Mouse (Mus musculus) MEL (cell line): ENCODE results near the gene Iqch.

ENCODE experiments used
- CTCF ChIP-seq, 3 experiments: IDR thresholded peaks in 2 of 3; conservative IDR thresholded peaks in 1 of 3; 2 replicates each; pipeline ENCODE4 v1.5.1; 2011 to 2012; ENCODE audit warnings: low read length in 3 of 3, low read depth in 2 of 3, mild to moderate bottlenecking in 2 of 3, improper control_type of control experiment in 1 of 3, inconsistent platforms in 1 of 3, mixed read lengths in 1 of 3, moderate library complexity in 1 of 3; ENCODE audit not compliant: control insufficient read depth in 1 of 3, insufficient read depth in 1 of 3, poor library complexity in 1 of 3, severe bottlenecking in 1 of 3
- EP300 ChIP-seq, 2 experiments: IDR thresholded peaks; 2 replicates each; pipeline ENCODE4 v1.6.1; 2011; ENCODE audit warnings: improper control_type of control experiment in 2 of 2, low read length in 2 of 2, low read depth in 1 of 2, mild to moderate bottlenecking in 1 of 2
- GABPA ChIP-seq: IDR thresholded peaks from 2 replicates; pipeline ENCODE4 v1.6.1; 2012; ENCODE audit warnings: low read depth, mild to moderate bottlenecking, inconsistent platforms, low read length, improper control_type of control experiment, moderate library complexity
- GATA1 ChIP-seq: IDR thresholded peaks from 2 replicates; pipeline ENCODE4 v1.6.1; 2011; ENCODE audit warnings: low read depth, low read length, improper control_type of control experiment
- MAFK ChIP-seq: IDR thresholded peaks from 2 replicates; pipeline ENCODE4 v1.6.1; 2011; ENCODE audit warnings: low read depth, mild to moderate bottlenecking, low read length, improper control_type of control experiment, borderline replicate concordance
- MAX ChIP-seq: IDR thresholded peaks from 2 replicates; pipeline ENCODE4 v1.6.1; 2011; ENCODE audit warnings: low read length, improper control_type of control experiment
- MEF2A ChIP-seq: IDR thresholded peaks from 2 replicates; pipeline ENCODE4 v1.6.1; 2014; ENCODE audit warnings: low read depth, mild to moderate bottlenecking, inconsistent platforms, low read length, improper control_type of control experiment; ENCODE audit not compliant: poor library complexity, insufficient replicate concordance, severe bottlenecking; ENCODE audit errors: extremely low read depth
- TAL1 ChIP-seq: IDR thresholded peaks from 2 replicates; pipeline ENCODE4 v1.6.1; 2012; ENCODE audit warnings: mild to moderate bottlenecking, inconsistent platforms, low read length, moderate library complexity, mixed read lengths

- TF ChIP-seq EP300 (IDR thresholded peaks at IDR 0.05; ENCODE audit: low read depth in 1 of 2, low read length in 2 of 2) (no peak), GABPA (no peak), GATA1 (no peak), CTCF (IDR thresholded peaks at IDR 0.05 in 2 of 3, conservative IDR thresholded peaks at IDR 0.05 in 1 of 3; ENCODE audit: control insufficient read depth in 1 of 3, insufficient read depth in 1 of 3, low read depth in 2 of 3, low read length in 3 of 3, poor library complexity in 1 of 3, severe bottlenecking in 1 of 3) (no peak), MAFK (no peak), TAL1 (no peak), MAX (no peak), MEF2A (no peak)
Observed at GRCm38 (mm10) chr9:63399463-63399815, 202.9 kb downstream of the Iqch start.
